Mouse (Mus musculus): Measurements from ENCODE around the gene Crip3. TPM values are rescaled to one million over a fixed set of nuclear protein-coding genes. Genes with fewer than 3 reads are reported as not detected.

The Crip3 gene
- not detected for polyA plus RNA-seq (2014; fragmentation: Illumina TruSeq; extraction: RNeasy Lipid Tissue Mini Kit (QIAGEN cat#74804); ENCODE audit: low replicate concordance)

DNA sequence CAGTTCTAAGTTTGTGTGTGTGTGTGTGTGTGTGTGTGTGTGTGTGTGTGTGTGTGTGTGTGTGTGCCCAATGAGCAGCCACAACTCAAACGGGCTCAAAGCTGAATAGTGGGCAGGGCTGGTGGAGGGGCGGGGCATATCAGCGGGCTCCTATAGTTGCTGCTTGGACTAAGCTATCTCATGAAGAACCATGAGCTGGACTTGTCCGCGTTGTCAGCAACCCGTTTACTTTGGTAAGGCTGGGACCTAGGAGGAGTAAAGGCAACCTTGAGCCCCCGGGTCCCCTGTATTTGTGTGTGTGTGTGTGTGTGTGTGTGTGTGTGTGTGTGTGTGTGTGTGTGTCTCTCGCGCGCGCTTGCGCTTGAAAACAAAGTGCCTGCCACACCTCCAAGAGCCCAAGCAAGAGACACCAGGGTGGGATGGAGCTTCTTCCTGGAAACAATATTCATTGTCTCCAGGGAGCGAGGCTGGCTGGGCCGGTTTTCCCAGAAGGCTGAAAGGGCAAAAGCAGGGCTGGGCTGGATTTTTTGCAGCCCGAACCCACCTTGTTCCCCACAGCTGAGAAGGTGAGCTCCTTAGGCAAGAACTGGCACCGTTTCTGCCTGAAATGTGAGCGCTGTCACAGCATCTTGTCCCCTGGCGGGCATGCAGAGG lies at the start of gene Crip3:
Gene Crip3, plus strand, starts transcription at position 166 of the 654 bp plus-strand sequence.

DNA sequence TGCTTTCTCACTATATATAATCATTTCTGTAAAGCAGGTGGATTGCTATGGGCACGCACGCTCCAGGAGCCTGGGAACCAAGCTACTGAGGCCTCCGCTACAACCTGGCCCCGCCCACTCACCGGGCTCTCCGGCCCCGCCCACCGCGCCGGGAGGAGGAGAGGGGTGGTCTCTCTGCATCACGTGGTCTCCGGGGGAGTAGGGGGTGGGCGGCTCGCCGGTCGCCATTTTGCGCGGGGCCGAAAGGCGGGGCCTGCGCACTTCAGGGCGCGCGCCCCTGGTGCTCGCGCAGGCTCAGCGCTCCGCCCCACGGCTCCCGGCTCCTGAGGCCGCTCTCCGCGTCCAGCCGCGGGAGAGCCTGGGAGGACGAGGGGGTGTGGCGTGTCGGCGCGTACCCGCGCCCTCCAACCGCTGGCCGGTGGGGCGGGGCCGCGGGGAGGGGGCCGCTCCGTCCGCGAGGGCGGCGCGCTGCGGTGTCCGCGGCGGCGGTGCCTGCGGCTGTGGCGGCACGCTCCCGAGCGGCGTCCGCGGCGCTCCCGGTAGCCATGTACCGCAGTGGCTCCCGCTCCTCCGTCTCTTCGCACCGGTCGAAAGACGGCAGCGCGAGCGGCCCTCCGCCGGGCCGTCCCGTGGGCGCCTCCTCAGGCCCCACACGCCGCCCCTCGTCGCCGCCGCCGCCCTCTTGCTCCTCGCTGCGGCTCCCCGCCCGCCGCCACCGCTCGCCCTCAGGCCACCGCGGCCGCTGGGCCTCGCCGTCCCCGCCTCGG lies 45.2 kb upstream of the Crip3 start, which contains the start of gene Zfp318:
Gene Zfp318, plus strand, starts transcription at position 438 of the 767 bp plus-strand sequence.

DNA sequence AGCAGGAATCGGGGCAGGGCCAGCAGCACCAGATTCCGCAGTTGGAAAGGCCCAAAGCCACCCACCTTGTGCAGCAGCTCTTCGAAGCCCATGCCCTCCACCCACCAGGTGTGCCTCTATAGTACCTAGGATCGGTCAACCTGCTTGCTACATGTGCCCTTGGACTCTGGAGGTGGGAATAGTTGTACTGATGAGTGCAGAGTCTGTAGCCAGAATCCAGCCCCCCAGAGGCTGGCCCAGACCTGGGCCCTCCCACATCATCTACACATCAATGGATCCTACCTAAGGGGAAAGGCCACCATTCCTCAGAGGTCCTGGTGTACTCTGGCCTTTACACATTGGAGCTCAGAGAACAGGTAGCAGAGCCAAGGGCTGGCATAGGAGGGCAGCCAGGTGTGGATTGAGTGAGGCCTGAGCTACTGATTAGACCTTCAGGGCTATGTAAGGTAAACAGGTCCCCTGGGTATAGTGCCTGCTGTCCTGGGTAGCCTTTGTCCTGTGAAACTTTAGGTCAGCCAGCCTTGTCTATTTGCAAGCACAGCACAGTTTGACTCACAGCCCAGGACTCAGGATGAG lies 9.7 kb downstream of the Crip3 start, which contains the start of gene Slc22a7:
Gene Slc22a7, minus strand, starts transcription at position 160 of the 576 bp plus-strand sequence.

Other genes starting within 250 kb of the Crip3 start
- 2.8 TPM for gene Polh, start 226.3 kb upstream of the Crip3 start, polyA plus RNA-seq (2014; fragmentation: Illumina TruSeq; extraction: RNeasy Lipid Tissue Mini Kit (QIAGEN cat#74804); ENCODE audit: low replicate concordance)
- 5.9 TPM for gene Xpo5, start 226.1 kb upstream of the Crip3 start, polyA plus RNA-seq (2014; fragmentation: Illumina TruSeq; extraction: RNeasy Lipid Tissue Mini Kit (QIAGEN cat#74804); ENCODE audit: low replicate concordance)
- gene Polr1c, start 180.9 kb upstream of the Crip3 start, polyA plus RNA-seq (2014; fragmentation: Illumina TruSeq; extraction: RNeasy Lipid Tissue Mini Kit (QIAGEN cat#74804); ENCODE audit: low replicate concordance) = 1.6 TPM
- gene Yipf3, start 180.8 kb upstream of the Crip3 start, polyA plus RNA-seq (2014; fragmentation: Illumina TruSeq; extraction: RNeasy Lipid Tissue Mini Kit (QIAGEN cat#74804); ENCODE audit: low replicate concordance) = 0.93 TPM
- not detected for gene Lrrc73, start 175.4 kb upstream of the Crip3 start, polyA plus RNA-seq (2014; fragmentation: Illumina TruSeq; extraction: RNeasy Lipid Tissue Mini Kit (QIAGEN cat#74804); ENCODE audit: low replicate concordance)
- gene Tjap1, start 145.9 kb upstream of the Crip3 start, polyA plus RNA-seq (2014; fragmentation: Illumina TruSeq; extraction: RNeasy Lipid Tissue Mini Kit (QIAGEN cat#74804); ENCODE audit: low replicate concordance) = 0.33 TPM
- not detected for gene Dlk2, start 131.5 kb upstream of the Crip3 start, polyA plus RNA-seq (2014; fragmentation: Illumina TruSeq; extraction: RNeasy Lipid Tissue Mini Kit (QIAGEN cat#74804); ENCODE audit: low replicate concordance)
- gene Abcc10, start 100.6 kb upstream of the Crip3 start, polyA plus RNA-seq (2014; fragmentation: Illumina TruSeq; extraction: RNeasy Lipid Tissue Mini Kit (QIAGEN cat#74804); ENCODE audit: low replicate concordance) = 0.67 TPM
- gene Zfp318, start 45.2 kb upstream of the Crip3 start, polyA plus RNA-seq (2014; fragmentation: Illumina TruSeq; extraction: RNeasy Lipid Tissue Mini Kit (QIAGEN cat#74804); ENCODE audit: low replicate concordance) = 14.6 TPM
- gene Slc22a7, start 9.5 kb downstream of the Crip3 start, polyA plus RNA-seq (2014; fragmentation: Illumina TruSeq; extraction: RNeasy Lipid Tissue Mini Kit (QIAGEN cat#74804); ENCODE audit: low replicate concordance) = not detected
- not detected for gene Ttbk1, start 58.7 kb downstream of the Crip3 start, polyA plus RNA-seq (2014; fragmentation: Illumina TruSeq; extraction: RNeasy Lipid Tissue Mini Kit (QIAGEN cat#74804); ENCODE audit: low replicate concordance)
- 2.1 TPM for gene Dnph1, start 67.8 kb downstream of the Crip3 start, polyA plus RNA-seq (2014; fragmentation: Illumina TruSeq; extraction: RNeasy Lipid Tissue Mini Kit (QIAGEN cat#74804); ENCODE audit: low replicate concordance)
- not detected for gene Cul9, start 117.5 kb downstream of the Crip3 start, polyA plus RNA-seq (2014; fragmentation: Illumina TruSeq; extraction: RNeasy Lipid Tissue Mini Kit (QIAGEN cat#74804); ENCODE audit: low replicate concordance)
- 0.15 TPM for gene Srf, start 127.2 kb downstream of the Crip3 start, polyA plus RNA-seq (2014; fragmentation: Illumina TruSeq; extraction: RNeasy Lipid Tissue Mini Kit (QIAGEN cat#74804); ENCODE audit: low replicate concordance)
- gene Ptk7, start 200.6 kb downstream of the Crip3 start, polyA plus RNA-seq (2014; fragmentation: Illumina TruSeq; extraction: RNeasy Lipid Tissue Mini Kit (QIAGEN cat#74804); ENCODE audit: low replicate concordance) = not detected
- gene Klc4, start 217.1 kb downstream of the Crip3 start, polyA plus RNA-seq (2014; fragmentation: Illumina TruSeq; extraction: RNeasy Lipid Tissue Mini Kit (QIAGEN cat#74804); ENCODE audit: low replicate concordance) = 0.33 TPM
- gene Mrpl2, start 217.3 kb downstream of the Crip3 start, polyA plus RNA-seq (2014; fragmentation: Illumina TruSeq; extraction: RNeasy Lipid Tissue Mini Kit (QIAGEN cat#74804); ENCODE audit: low replicate concordance) = not detected
- gene Cul7, start 221.4 kb downstream of the Crip3 start, polyA plus RNA-seq (2014; fragmentation: Illumina TruSeq; extraction: RNeasy Lipid Tissue Mini Kit (QIAGEN cat#74804); ENCODE audit: low replicate concordance) = not detected
- 2.2 TPM for gene Rrp36, start 245.4 kb downstream of the Crip3 start, polyA plus RNA-seq (2014; fragmentation: Illumina TruSeq; extraction: RNeasy Lipid Tissue Mini Kit (QIAGEN cat#74804); ENCODE audit: low replicate concordance)
- 1.9 TPM for gene Mea1, start 249.9 kb downstream of the Crip3 start, polyA plus RNA-seq (2014; fragmentation: Illumina TruSeq; extraction: RNeasy Lipid Tissue Mini Kit (QIAGEN cat#74804); ENCODE audit: low replicate concordance)